Mouse (Mus musculus) embryonic stem cell, embryonic (primary cell): ENCODE measurements around the gene Cox18.

ENCODE experiments used
- CTCF ChIA-PET, 4 experiments: fragments of 300-600 bp in 2 of 4; fragments of 350-600 bp in 2 of 4; sonication (Branson Sonifier 250); formaldehyde crosslinking; loops; one replicate each; lab custom pipeline; 2022; ENCODE audit warnings: inconsistent platforms in 2 of 4; lab: Charles Lee
- POLR2A ChIA-PET, 4 experiments: fragments of 300-600 bp in 2 of 4; fragments of 350-600 bp in 2 of 4; sonication (Branson Sonifier 250); formaldehyde crosslinking; loops; one replicate each; lab custom pipeline; 2022; ENCODE audit warnings: antibody characterized with exemption in 4 of 4, inconsistent platforms in 1 of 4; lab: Charles Lee

Gene Cox18

DNA sequence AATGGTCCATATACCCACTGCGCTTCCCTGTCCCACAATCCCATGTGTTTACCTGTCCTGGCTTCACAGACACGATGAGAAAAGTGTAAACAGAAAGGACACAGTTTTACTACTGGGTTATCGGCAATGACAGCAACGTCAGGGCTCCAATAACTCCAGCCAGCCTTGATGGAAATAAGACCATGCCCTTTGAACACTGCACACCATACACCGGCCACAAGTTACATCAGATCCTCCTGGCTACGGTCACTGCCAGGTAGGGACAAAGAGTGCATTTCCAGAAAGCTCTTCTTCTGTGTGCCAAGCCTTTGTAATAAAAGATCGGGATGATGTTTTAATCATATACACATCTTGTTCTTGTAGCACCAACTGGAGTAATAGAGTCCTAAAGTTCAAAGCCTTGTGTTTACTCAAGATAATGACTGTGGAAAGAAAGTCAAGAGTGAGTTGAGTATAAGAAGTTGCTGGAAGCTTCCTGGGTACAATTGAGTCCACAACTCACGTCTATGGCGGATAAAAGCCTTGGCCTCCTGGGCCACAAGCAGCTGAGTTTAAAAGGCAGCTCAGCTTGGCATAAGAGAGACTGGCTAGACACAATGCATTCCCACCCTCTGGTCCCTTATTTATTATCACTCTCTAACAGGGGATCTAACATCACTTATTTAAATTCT lies 21.2 kb downstream of the Cox18 start:
- CTCF ChIA-PET, result interaction anchor here (0.6 to 2.5 kb wide), 21 partner anchors 8 to 450 kb away, joined by 3 to 7 read pairs (median 4); no protein-coding TSS in a partner anchor
- POLR2A ChIA-PET, result interaction anchor here in 2 of 4 experiments (0.8 to 2.2 kb wide), 8 partner anchors 10 to 162 kb away, joined by 3 to 6 read pairs (median 3); no protein-coding TSS in a partner anchor

DNA sequence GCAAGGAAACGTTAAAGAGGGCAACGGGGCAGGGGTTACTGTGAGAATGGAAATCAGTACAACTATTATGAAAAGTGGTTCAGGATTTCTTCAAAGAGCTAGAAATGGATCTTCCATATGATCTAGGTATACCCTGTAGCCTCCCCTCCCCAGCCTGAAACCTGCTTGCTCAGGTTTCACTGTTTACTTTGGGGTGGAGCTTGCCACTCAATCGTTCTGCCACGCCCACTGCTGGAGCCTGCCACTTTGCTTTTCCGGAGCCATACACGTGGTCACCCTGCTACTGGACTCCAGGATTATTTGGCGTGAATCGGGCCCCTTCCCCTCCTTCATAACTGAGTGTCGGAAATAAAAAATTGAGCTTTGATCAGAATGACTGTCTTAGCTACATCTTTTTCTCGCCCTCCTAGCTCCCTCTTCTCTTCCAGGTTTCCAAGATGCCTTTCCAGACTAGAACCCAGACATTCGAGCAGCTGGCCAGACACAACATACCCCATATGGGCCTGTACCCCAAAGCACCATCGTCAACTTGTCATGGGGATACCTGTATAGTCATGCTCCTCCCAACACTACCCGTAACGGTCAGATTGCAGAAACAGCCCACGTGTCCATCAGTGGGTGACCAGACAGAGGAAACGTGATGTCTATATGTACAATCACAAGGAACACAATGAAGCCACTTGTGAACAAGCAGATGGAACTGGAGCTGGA lies 23.7 kb downstream of the Cox18 start:
- CTCF ChIA-PET, result no interaction called here
- POLR2A ChIA-PET, result interaction anchor here in 2 of 4 experiments (1.1 to 1.7 kb wide), 2 partner anchors 47 to 164 kb away, joined by 3 to 4 read pairs; no protein-coding TSS in a partner anchor

DNA sequence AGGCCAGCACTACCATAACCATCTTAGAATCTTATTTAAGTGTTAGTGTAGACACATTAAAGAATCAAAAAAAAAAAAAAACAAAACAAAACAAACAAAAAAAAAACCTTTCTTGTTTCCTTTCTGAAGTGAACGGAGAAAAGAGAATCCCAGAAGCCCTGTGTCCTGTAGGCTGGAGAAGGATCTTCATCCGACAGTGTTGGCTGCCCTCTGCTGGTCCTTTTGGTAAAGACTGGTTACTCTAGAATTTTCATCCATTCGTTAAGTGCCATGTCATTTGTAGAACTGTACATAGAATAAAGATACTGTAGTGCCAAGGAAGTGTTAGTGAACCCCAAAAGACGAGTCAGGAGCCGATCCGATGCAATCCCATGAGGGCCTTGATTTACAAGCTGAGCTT lies 29.0 kb downstream of the Cox18 start:
- CTCF ChIA-PET, result interaction anchor here in 2 of 4 experiments (0.6 to 0.9 kb wide), 3 partner anchors 8 to 1403 kb away, joined by 3 to 5 read pairs (median 4); no protein-coding TSS in a partner anchor
- POLR2A ChIA-PET, result no interaction called here

DNA sequence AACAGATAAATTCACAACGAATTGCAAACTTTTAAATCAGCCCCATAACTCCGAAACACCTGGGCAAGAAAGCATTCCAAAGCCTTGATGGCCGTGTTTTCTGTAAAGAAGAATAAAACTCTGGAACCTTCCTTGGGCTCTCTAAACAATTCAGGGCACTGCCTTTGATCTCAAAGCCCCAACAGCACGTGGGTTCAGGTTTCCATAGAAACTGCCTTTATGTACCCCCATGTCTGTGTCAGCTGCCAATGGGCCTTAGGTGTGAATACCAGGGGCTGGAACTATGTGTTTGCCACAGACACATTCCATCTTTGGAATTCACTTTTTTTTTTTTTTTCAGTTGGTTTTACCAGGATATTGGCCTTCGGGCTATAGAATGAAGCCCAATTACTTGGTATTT lies 41.0 kb downstream of the Cox18 start:
- CTCF ChIA-PET, result no interaction called here
- POLR2A ChIA-PET, result no interaction called here

DNA sequence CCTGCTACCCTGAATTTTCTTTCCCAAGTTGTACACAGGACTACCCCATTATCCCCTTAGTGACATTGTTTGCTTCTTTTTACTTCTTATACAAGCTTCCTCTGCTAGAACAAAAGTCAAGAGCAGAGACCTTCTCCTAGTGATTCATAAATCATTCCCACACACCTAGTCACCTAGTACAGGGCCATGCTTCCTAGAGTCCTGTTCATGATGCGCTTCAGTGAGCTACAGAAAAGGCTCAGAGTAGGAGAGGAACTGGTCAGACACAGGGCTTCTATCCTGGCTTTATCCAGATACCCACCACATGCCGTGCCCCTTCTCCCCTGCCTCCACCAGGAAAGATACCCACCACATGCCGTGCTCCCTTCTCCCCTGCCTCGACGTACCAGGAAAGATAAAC lies 44.7 kb downstream of the Cox18 start:
- CTCF ChIA-PET, result interaction anchor here in 1 of 4 experiments (0.6 kb wide), 1 partner anchor 502 kb away, joined by 3 read pairs; no protein-coding TSS in a partner anchor
- POLR2A ChIA-PET, result no interaction called here

DNA sequence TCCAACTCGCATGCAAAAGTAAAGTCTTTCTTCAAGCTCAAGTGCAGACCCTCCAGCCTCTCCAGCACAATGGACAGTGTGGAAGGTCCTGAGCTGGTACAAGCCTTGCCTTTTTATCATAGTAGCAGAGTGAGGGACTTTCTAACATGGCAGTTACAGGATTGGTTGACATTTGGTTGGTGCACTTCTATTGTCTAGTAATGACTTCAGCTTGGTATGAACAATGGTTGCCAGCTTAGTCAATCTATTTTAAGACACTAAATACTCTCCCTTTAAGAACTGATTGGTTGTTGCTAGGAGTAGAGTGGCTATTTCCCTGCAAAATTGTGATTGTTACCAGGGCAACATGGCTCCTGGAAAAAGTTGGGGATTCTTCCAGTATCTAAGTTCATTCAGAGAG lies 45.7 kb downstream of the Cox18 start:
- POLR2A ChIA-PET, result no interaction called here
- CTCF ChIA-PET, result no interaction called here
